Mouse (Mus musculus) stomach, embryonic 14.5 days (tissue): ENCODE results near the gene Git1. TPM values are rescaled to one million over a fixed set of nuclear protein-coding genes. Genes with fewer than 3 reads are reported as not detected.

Experiments
- ATAC-seq: fragments of 200-750 bp; cut with Nextera tagmentation; 2 replicates; pipeline ENCODE4 v1.8.0; 2017; ENCODE audit warnings: low read depth, moderate TSS enrichment; ENCODE audit not compliant: insufficient number of reproducible peaks, insufficient read depth, low FRiP score
- H3K27ac ChIP-seq: fragments of 300-500 bp; sonication (generic); 2 replicates; pipeline ENCODE4 v1.5.1; 2014; ENCODE audit warnings: mild to moderate bottlenecking, low read length, moderate library complexity, mixed read lengths
- H3K27me3 ChIP-seq: fragments of 300-500 bp; sonication (generic); 2 replicates; pipeline ENCODE4 v1.6.1; 2014; ENCODE audit warnings: low read length, control low read depth, mixed read lengths; ENCODE audit not compliant: control insufficient read depth, insufficient read depth
- H3K36me3 ChIP-seq: fragments of 300-500 bp; sonication (generic); 2 replicates; pipeline ENCODE4 v1.6.1; 2014; ENCODE audit warnings: mild to moderate bottlenecking, control low read depth, low read length, moderate library complexity, mixed read lengths; ENCODE audit not compliant: control insufficient read depth, insufficient read depth
- H3K4me1 ChIP-seq: fragments of 300-500 bp; sonication (generic); 2 replicates; pipeline ENCODE4 v1.6.1; 2014; ENCODE audit warnings: low read length, control low read depth, mixed read lengths; ENCODE audit not compliant: control insufficient read depth, insufficient read depth
- H3K4me2 ChIP-seq: fragments of 300-500 bp; sonication (generic); replicated peaks from 2 replicates; pipeline ENCODE4 v1.6.1; 2014; ENCODE audit warnings: low read depth, low read length, control low read depth
- H3K4me3 ChIP-seq: fragments of 300-500 bp; sonication (generic); 2 replicates; pipeline ENCODE4 v1.5.1; 2014; ENCODE audit warnings: low read depth, low read length, control low read depth
- H3K9ac ChIP-seq: fragments of 300-500 bp; sonication (generic); replicated peaks from 2 replicates; pipeline ENCODE4 v1.6.1; 2014; ENCODE audit warnings: low read depth, mild to moderate bottlenecking, control low read depth, low read length, moderate library complexity, mixed read lengths
- H3K9me3 ChIP-seq: fragments of 300-500 bp; sonication (generic); 2 replicates; pipeline ENCODE4 v1.6.1; 2016; ENCODE audit warnings: low read depth, low read length, control low read depth; ENCODE audit not compliant: control insufficient read depth
- WGBS: fragments of 180-500 bp; shearing (Covaris S2); extraction: QIAGEN DNeasy Blood & Tissue Kit; methylation state at CpG from one replicate; pipeline ENCODE4 v1.1.7; 2014; 5-methylcytosine and 5-hydroxymethylcytosine counted together
- polyA plus RNA-seq: library from polyadenylated mRNA; unstranded; fragments of >200 nt; fragmentation: Nextera tagmentation; extraction: Ambion mirVana; gene quantifications from 2 replicates; pipeline ENCODE4 v1.2.1, GENCODE M21; 2014

Git1 gene
- polyA plus RNA-seq, 1 experiment from 2014 or later: 18.1 TPM

DNA sequence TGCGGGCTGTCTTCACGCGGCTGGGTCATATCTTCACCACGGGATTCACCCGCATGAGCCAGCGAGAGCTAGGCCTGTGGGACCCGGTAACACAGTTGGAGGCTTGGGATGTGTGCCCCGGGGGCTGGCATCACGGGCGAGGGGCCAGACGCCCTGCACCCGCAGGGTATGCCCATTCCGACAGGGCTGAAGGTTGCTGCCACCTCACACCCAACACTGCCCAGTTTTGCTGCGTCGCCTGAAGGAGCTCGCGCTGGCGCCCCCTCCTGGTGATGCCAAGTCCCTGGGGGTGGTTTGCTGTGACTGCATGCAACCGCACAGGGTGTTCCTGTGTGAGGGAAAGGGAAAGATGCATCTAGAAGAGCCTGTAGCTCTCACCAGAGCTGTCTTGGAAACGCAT, 25.6 kb upstream of the Git1 start:
- H3K4me1 ChIP-seq: 0 out of 2 replicates have a peak, but pooled peaks cover 6% of the 10 kb centered on the region
- peaks cover 20% of the 10 kb centered on the region for H3K27me3 ChIP-seq
- no peak for ATAC-seq
- no peaks in the 10 kb centered on the region for H3K9me3 ChIP-seq
- WGBS: 13% methylated on average over 20 of the region's 20 CpGs
- no peak overlapping the region for H3K4me3 ChIP-seq
- H3K9ac ChIP-seq: no peak overlapping the region
- H3K36me3 ChIP-seq: peaks cover 16% of the 10 kb centered on the region; the same call in 1 of the 2 replicates
- no peak overlapping the region for H3K4me2 ChIP-seq
- no peak overlapping the region for H3K27ac ChIP-seq

DNA sequence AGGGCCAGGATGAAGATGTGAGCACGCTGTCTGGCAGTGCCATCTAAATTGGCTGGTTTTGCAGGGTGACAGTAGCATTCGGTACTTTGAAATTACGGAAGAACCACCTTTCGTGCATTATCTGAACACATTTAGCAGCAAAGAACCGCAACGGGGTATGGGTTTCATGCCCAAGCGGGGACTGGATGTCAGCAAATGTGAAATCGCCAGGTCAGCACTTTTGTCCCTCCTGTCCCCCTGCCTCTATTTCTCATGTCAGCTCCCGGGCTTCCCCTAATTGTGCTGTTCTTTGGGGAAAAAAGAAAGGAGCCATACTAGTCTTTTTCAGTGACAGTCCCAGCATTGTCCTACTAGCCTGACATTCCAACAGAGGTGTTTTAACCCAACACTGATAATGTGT, 25.0 kb upstream of the Git1 start:
- peaks cover 19% of the 10 kb centered on the region for H3K27me3 ChIP-seq
- no peak overlapping the region for H3K4me2 ChIP-seq

DNA sequence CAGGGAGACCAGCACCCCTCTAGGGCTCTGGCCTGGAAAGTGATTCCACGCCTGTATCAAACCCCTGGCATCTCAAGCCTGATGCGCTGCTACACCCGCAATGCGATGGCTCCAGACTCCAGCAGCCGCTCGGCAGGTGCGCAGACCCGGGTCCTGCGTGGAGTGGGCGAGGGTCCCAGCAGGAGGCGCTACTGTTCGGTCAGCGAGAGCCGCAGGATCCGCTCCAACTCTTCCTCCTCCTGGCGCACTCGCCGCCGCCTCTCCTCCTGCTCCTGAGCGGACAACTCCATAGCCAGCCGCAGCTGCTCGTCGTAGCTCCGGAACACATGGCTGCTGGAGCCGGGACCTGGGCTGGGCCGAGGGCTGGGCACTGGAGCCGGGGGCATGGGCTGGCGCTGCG, 22.0 kb upstream of the Git1 start:
- Histone ChIP-seq H3K4me2 (no peak overlapping the region), H3K9ac (no peak overlapping the region), H3K27ac (no peak overlapping the region), H3K4me1 (0 out of 2 replicates have a peak, but pooled peaks cover 6% of the 10 kb centered on the region), H3K4me3 (no peak overlapping the region), H3K27me3 (peaks cover 12% of the 10 kb centered on the region), H3K9me3 (no peaks in the 10 kb centered on the region), H3K36me3 (peaks cover 20% of the 10 kb centered on the region)
- WGBS: 76% methylated on average over 29 of the region's 29 CpGs
- no peak for ATAC-seq

More for the DNA sequence above, 25.0 kb upstream of the Git1 start:
- H3K9me3 ChIP-seq: no peaks in the 10 kb centered on the region
- H3K4me1 ChIP-seq: 0 out of 2 replicates have a peak, but pooled peaks cover 6% of the 10 kb centered on the region
- no peak for ATAC-seq
- H3K4me3 ChIP-seq: no peak overlapping the region
- no peak overlapping the region for H3K9ac ChIP-seq
- 77% methylated on average over 9 of the region's 9 CpGs for WGBS
- no peak overlapping the region for H3K27ac ChIP-seq
- H3K36me3 ChIP-seq: peaks cover 16% of the 10 kb centered on the region; the same call in 1 of the 2 replicates

DNA sequence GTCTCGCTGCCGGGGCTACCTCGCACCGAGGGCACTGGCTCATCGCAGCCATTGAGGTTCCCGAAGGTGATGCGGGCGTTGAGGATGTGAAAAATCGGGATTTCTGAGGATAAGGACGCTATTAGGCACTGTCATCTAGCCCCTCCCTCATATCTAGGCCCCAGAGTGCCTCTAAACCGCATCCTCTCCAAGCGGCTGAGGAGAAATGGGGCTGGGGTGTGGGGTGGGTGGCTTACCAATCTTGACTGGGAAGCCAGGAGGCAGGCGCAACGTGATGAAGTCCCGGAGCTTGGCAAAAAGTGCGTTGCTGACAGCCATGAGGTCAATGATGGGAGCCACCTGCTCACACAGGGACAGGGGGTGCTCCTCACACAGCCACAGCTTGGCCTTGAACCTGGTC, 20.6 kb upstream of the Git1 start:
- 84% methylated on average over 16 of the region's 16 CpGs for WGBS
- ATAC-seq: no peak
- no peaks in the 10 kb centered on the region for H3K4me1 ChIP-seq
- H3K4me3 ChIP-seq: no peak overlapping the region
- H3K36me3 ChIP-seq: peaks cover 20% of the 10 kb centered on the region
- H3K4me2 ChIP-seq: no peak overlapping the region
- H3K9ac ChIP-seq: no peak overlapping the region
- no peak overlapping the region for H3K27ac ChIP-seq
- H3K27me3 ChIP-seq: peaks cover under 1% of the 10 kb centered on the region; the same call in 1 of the 2 replicates
- no peaks in the 10 kb centered on the region for H3K9me3 ChIP-seq

DNA sequence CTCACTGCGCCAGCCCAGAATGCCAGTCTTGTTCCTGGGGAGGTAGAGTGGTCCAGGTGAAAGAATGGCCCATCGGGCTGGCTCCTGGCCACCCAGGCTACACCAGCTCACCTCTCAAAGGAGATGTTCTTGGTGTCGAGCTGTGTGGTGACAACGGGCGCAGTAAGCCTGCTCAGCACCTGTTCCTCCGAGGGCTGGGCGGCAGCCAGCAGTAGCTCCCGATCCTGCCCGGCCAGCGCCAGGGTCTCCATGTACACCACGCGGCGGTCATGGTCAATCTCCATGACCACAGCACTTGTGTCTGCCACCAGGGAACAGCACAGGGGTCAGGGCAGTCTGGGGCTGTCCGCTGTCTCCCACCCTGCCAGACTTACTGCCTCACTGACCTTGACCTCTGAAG, 17.1 kb upstream of the Git1 start:
- Histone ChIP-seq H3K27ac (no peak overlapping the region), H3K9ac (no peak overlapping the region), H3K4me1 (no peaks in the 10 kb centered on the region), H3K27me3 (no peaks in the 10 kb centered on the region), H3K4me3 (no peak overlapping the region), H3K4me2 (no peak overlapping the region), H3K9me3 (no peaks in the 10 kb centered on the region), H3K36me3 (peaks cover 13% of the 10 kb centered on the region)
- ATAC-seq: no peak
- 91% methylated on average over 14 of the region's 14 CpGs for WGBS

DNA sequence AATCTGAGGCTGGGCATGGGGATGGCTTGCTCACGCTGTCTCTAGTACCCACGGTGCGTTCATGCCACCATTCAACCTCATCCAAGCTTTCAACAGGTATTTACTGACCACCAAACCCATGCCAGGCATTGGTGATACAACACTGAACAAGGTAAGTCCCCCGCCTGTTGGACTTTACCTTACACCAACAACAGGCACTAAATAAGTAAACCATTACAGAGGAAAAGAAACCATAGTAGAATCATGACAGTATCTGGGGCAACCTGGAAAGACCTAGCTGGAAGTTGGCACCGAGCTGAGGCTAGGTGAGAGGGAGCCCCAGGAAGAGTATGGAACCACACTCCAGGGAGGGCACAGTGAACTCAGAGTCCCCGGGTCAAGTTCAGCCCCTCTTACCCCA, 16.5 kb upstream of the Git1 start:
- H3K4me3 ChIP-seq: no peak overlapping the region
- 89% methylated on average over 6 of the region's 6 CpGs for WGBS
- H3K4me2 ChIP-seq: no peak overlapping the region
- H3K9ac ChIP-seq: no peak overlapping the region
- H3K27me3 ChIP-seq: no peaks in the 10 kb centered on the region
- no peak for ATAC-seq
- H3K27ac ChIP-seq: no peak overlapping the region
- no peaks in the 10 kb centered on the region for H3K9me3 ChIP-seq
- H3K4me1 ChIP-seq: no peaks in the 10 kb centered on the region
- H3K36me3 ChIP-seq: peaks cover 7% of the 10 kb centered on the region

DNA sequence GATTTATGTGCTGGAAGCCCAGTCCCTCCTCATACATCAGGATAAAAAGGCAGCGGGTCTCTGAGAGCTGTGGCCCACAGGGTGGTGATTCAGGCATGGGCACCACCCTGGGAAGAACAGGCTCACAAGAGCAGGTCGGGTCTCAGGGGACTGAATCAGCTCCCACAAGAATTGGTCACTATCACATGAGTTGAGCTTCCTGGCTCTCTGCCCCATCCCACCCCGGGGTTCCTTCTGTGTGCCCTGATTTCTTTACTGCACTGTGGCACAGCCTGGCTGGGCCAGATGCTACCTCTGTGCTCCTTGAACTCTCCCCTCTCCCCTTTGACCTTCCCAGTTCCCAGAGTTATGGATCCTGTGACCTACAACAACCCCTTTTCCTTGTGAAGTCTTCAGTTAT, 10.3 kb upstream of the Git1 start:
- Histone ChIP-seq H3K9ac (no peak overlapping the region), H3K4me1 (peaks cover 23% of the 10 kb centered on the region), H3K27ac (no peak overlapping the region), H3K36me3 (no peaks in the 10 kb centered on the region), H3K9me3 (no peaks in the 10 kb centered on the region), H3K4me3 (no peak overlapping the region), H3K4me2 (no peak overlapping the region), H3K27me3 (no peaks in the 10 kb centered on the region)
- 65% methylated on average over 3 of the region's 3 CpGs for WGBS
- no peak for ATAC-seq

DNA sequence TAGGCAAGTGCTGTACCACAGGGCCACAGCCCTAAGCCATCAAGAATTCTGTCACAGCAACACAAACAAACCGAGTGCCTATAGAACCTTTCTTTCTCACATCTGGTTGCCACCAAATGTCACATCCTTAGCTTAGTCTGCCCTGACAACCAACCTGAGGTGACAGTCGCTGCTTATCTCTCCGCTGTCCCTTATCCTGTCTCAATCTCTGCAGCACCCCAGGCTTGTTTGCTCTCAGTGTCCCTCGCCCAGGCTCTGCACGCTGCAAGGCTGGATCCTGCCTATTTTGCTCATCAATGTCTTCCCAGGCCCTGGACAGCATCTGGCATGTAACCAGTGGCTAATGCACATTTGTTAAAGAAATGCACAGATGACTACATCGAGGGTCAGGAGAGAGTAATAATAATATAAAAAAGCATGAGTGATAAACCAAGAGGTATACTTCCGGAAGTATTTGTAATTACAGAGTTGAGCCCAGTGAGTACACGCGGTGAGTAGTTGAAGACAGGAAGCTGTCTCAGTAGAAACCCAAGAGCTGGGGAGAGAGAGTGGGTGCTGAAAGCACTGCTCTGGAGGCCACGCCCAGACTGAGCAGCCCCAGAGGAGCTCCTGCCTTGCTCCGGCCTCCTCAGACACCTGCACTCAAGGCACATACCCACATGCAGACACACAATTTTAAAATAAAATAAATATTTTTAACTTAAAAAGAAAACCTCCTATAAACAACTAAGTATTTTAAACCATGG, 9.7 kb upstream of the Git1 start:
- Histone ChIP-seq H3K9ac (no peak overlapping the region), H3K4me1 (peaks cover 30% of the 10 kb centered on the region), H3K36me3 (no peaks in the 10 kb centered on the region), H3K4me2 (no peak overlapping the region), H3K9me3 (no peaks in the 10 kb centered on the region), H3K27ac (no peak overlapping the region), H3K4me3 (no peak overlapping the region), H3K27me3 (no peaks in the 10 kb centered on the region)
- WGBS: 40% methylated on average over 11 of the region's 11 CpGs
- ATAC-seq: no peak

DNA sequence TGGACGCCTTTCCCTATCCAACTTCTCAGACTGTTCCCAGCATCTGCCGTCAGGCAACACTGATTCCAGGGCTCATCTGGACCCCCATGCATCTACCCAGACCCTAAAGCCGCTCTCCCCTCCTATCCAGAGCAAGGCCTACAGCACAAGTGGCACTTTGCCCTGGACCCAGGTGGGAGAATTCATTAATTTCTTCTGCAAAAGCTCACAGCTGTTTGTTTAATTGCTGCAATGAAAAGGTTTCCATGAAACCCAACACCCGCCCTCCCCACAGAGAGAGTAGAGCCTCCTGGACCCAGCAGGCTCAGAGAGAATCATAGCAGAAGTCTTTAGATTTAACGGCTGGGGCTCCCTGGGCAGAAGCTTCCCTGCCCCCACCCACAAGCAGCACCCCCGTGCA, 8.1 kb upstream of the Git1 start:
- H3K27ac ChIP-seq: no peak overlapping the region
- H3K36me3 ChIP-seq: no peaks in the 10 kb centered on the region
- no peak for ATAC-seq
- H3K4me1 ChIP-seq: peaks cover 33% of the 10 kb centered on the region
- H3K9me3 ChIP-seq: no peaks in the 10 kb centered on the region
- H3K27me3 ChIP-seq: no peaks in the 10 kb centered on the region
- no peak overlapping the region for H3K4me2 ChIP-seq
- no peak overlapping the region for H3K4me3 ChIP-seq
- 48% methylated on average over 6 of the region's 6 CpGs for WGBS
- no peak overlapping the region for H3K9ac ChIP-seq
